Mouse (Mus musculus): ENCODE measurements around the gene Flrt3. TPM values are rescaled to one million over a fixed set of nuclear protein-coding genes. Genes with fewer than 3 reads are reported as not detected.

The Flrt3 gene
- polyA plus RNA-seq, 1 experiment from 2014 or later: 17.1 TPM

DNA sequence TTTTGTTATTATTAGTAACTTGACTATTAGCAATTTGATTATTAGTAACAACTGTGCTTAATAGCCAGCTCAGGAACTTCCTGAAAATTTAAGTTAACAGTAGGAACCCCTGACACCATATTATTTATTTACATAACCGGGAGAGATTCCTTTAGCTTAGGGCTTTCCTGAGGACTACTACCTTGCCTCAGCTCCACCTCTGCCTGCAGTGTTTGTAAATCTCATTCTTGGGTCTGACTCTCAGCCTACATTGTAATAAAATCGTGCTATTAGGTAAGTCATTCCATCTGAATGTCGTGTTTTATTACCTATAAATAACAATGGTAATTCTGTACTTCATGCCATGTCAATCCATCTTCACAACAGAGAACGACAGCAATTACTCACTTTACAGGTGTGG lies 21.2 kb upstream of the Flrt3 start:
- H3K9me3 ChIP-seq (ENCODE audit: control insufficient read depth, low read length): no peaks in the 10 kb centered on the region
- no peak overlapping the region for H3K9ac ChIP-seq (ENCODE audit: low read length)
- WGBS: 56% methylated on average over 4 of the region's 4 CpGs
- H3K4me1 ChIP-seq (replicated peaks; ENCODE audit: control insufficient read depth, insufficient read depth, low read length): no peaks in the 10 kb centered on the region
- no peaks in the 10 kb centered on the region for H3K36me3 ChIP-seq (ENCODE audit: control insufficient read depth, insufficient read depth, low read length)
- H3K27me3 ChIP-seq (ENCODE audit: control insufficient read depth, insufficient read depth, low read depth, low read length): no peaks in the 10 kb centered on the region
- no peak overlapping the region for H3K27ac ChIP-seq (ENCODE audit: low read length)
- no peak overlapping the region for H3K4me2 ChIP-seq (ENCODE audit: low read depth, low read length)
- no peak for ATAC-seq (ENCODE audit: low read depth)
- no peak overlapping the region for H3K4me3 ChIP-seq (ENCODE audit: low read length)

DNA sequence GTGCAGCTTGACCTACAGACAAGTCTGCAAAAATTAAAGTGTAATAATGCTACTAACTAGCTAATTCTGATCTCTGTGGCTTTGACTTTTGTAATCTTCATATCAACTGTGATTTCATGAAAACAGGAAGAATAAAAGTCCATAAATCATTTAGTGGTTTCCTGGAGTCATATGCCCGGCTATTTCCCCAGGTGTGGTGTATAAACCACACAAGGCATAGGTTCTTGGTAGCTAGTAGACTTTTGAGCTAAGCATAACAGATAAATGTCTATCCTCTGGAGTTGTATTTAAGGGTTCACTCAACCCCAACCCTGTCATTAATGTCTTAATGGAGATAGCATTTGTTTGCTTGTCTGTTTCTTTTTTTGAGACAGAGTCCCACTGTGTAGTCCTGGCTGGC lies 20.1 kb upstream of the Flrt3 start:
- Histone ChIP-seq H3K4me3 (ENCODE audit: low read length) (no peak overlapping the region), H3K4me2 (ENCODE audit: low read depth, low read length) (no peak overlapping the region), H3K36me3 (ENCODE audit: control insufficient read depth, insufficient read depth, low read length) (no peaks in the 10 kb centered on the region), H3K27me3 (ENCODE audit: control insufficient read depth, insufficient read depth, low read depth, low read length) (no peaks in the 10 kb centered on the region), H3K4me1 (replicated peaks; ENCODE audit: control insufficient read depth, insufficient read depth, low read length) (no peaks in the 10 kb centered on the region), H3K27ac (ENCODE audit: low read length) (no peak overlapping the region), H3K9ac (ENCODE audit: low read length) (no peak overlapping the region), H3K9me3 (ENCODE audit: control insufficient read depth, low read length) (no peaks in the 10 kb centered on the region)
- 56% methylated on average over 1 of the region's 1 CpGs for WGBS
- no peak for ATAC-seq (ENCODE audit: low read depth)

DNA sequence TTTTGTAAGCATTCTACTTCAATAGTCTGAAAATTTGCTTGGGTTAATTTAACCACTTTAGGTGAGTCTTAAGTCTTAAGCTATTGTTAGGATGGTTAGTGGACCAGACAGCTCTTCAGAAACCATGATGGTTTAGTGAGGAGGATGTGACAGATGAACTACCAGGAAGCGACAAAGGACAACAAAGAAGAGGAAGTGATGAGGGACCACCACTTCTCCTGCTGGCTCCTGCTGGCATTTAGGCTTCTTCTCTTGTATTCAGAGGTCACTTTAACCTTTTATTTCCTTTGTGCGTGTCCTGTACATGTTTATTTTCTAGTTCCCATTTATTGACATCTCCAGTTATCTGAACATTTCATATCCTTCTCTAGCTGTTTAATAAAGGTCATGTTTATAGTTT lies 19.6 kb upstream of the Flrt3 start:
- Histone ChIP-seq H3K4me2 (ENCODE audit: low read depth, low read length) (no peak overlapping the region), H3K36me3 (ENCODE audit: control insufficient read depth, insufficient read depth, low read length) (no peaks in the 10 kb centered on the region), H3K4me3 (ENCODE audit: low read length) (no peak overlapping the region), H3K27ac (ENCODE audit: low read length) (no peak overlapping the region), H3K27me3 (ENCODE audit: control insufficient read depth, insufficient read depth, low read depth, low read length) (no peaks in the 10 kb centered on the region), H3K9me3 (ENCODE audit: control insufficient read depth, low read length) (no peaks in the 10 kb centered on the region), H3K4me1 (replicated peaks; ENCODE audit: control insufficient read depth, insufficient read depth, low read length) (no peaks in the 10 kb centered on the region), H3K9ac (ENCODE audit: low read length) (no peak overlapping the region)
- WGBS: 70% methylated on average over 2 of the region's 2 CpGs
- ATAC-seq (ENCODE audit: low read depth): no peak

DNA sequence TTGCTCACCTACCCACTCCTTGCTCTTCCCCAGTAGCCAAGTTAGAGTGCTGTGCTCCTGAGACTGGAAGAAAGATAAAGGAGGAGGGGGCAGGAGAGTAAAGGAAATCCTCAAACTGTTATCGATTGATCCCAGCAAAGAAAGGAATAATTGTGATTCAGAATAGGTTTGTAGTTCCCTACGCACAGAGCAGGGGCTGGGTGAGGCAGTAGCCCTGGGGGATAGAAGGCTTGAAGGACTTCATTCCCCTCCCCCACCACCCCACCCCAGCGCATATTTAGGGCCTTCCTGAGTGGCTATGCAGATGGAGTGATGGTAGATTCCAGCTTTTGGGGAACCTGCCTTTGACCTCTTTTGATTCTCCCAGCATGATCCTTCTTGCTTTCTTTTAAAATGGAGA lies 5.5 kb upstream of the Flrt3 start:
- Histone ChIP-seq H3K4me1 (replicated peaks; ENCODE audit: control insufficient read depth, insufficient read depth, low read length) (no peaks in the 10 kb centered on the region), H3K9me3 (ENCODE audit: control insufficient read depth, low read length) (no peaks in the 10 kb centered on the region), H3K9ac (ENCODE audit: low read length) (no peak overlapping the region), H3K4me2 (ENCODE audit: low read depth, low read length) (no peak overlapping the region), H3K36me3 (ENCODE audit: control insufficient read depth, insufficient read depth, low read length) (no peaks in the 10 kb centered on the region), H3K27ac (ENCODE audit: low read length) (no peak overlapping the region), H3K4me3 (ENCODE audit: low read length) (no peak overlapping the region), H3K27me3 (ENCODE audit: control insufficient read depth, insufficient read depth, low read depth, low read length) (no peaks in the 10 kb centered on the region)
- no peak for ATAC-seq (ENCODE audit: low read depth)
- WGBS: 64% methylated on average over 3 of the region's 3 CpGs

DNA sequence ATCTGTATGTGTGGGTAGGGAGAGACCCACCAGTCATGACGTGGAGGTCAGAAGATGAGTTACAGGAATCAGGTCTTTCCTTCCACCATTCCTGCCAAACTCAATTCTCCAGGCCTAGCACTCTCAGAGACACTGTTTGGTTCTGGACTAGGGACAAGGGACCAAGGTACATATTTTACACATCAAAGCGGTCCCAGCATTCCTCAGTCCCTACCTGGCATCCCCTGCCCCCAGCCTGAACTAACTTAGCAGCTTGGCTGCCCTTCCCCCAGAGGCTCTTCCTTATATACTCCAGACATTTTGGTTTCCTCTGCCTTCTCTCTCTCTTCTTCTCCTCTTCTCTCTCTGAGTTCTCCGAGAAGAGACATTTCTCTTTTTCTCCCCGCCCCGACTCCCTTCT lies 2.2 kb upstream of the Flrt3 start:
- no peaks in the 10 kb centered on the region for H3K27me3 ChIP-seq (ENCODE audit: control insufficient read depth, insufficient read depth, low read depth, low read length)
- H3K9me3 ChIP-seq (ENCODE audit: control insufficient read depth, low read length): no peaks in the 10 kb centered on the region
- H3K9ac ChIP-seq (ENCODE audit: low read length): no peak overlapping the region
- no peaks in the 10 kb centered on the region for H3K36me3 ChIP-seq (ENCODE audit: control insufficient read depth, insufficient read depth, low read length)
- H3K27ac ChIP-seq (ENCODE audit: low read length): no peak overlapping the region
- ATAC-seq (ENCODE audit: low read depth): no peak
- no peak overlapping the region for H3K4me3 ChIP-seq (ENCODE audit: low read length)
- WGBS: 86% methylated on average over 5 of the region's 5 CpGs
- no peak overlapping the region for H3K4me2 ChIP-seq (ENCODE audit: low read depth, low read length)
- 0 out of 2 replicates have a peak, but pooled peaks cover 1% of the 10 kb centered on the region for H3K4me1 ChIP-seq (replicated peaks; ENCODE audit: control insufficient read depth, insufficient read depth, low read length)

DNA sequence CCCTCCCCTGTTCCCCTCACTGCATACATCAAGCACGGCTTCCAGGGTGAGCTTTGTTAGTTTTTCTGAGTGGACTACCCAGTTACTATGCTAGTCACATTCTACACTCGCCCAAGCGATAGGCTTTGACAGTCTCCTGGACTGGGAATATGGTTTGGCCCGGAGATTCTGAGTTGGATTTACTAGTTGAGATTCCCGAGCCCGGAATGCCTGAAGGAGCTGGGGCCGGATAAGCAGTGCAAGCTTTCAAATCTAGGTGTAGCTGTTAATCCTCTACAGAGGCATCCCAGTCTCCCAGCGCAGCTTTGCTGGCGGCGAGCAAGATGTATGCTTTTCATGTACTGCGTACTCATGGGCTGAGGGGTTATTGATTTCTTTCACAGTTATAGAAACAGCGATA lies 812 bp downstream of the Flrt3 start:
- no peak overlapping the region for H3K27ac ChIP-seq (ENCODE audit: low read length)
- H3K4me2 ChIP-seq (ENCODE audit: low read depth, low read length): peak overlapping the region; percentile 70
- peak overlapping the region; percentile 58 for H3K9ac ChIP-seq (ENCODE audit: low read length)
- H3K4me3 ChIP-seq (ENCODE audit: low read length): peak overlapping the region; percentile 52
- WGBS: 2% methylated on average over 12 of the region's 12 CpGs
- H3K27me3 ChIP-seq (ENCODE audit: control insufficient read depth, insufficient read depth, low read depth, low read length): no peaks in the 10 kb centered on the region
- H3K4me1 ChIP-seq (replicated peaks; ENCODE audit: control insufficient read depth, insufficient read depth, low read length): 0 out of 2 replicates have a peak, but pooled peaks cover 2% of the 10 kb centered on the region
- H3K36me3 ChIP-seq (ENCODE audit: control insufficient read depth, insufficient read depth, low read length): no peaks in the 10 kb centered on the region
- ATAC-seq (ENCODE audit: low read depth): 0 out of 2 replicates have a peak, but pooled peaks have one; percentile 31
- H3K9me3 ChIP-seq (ENCODE audit: control insufficient read depth, low read length): no peaks in the 10 kb centered on the region

DNA sequence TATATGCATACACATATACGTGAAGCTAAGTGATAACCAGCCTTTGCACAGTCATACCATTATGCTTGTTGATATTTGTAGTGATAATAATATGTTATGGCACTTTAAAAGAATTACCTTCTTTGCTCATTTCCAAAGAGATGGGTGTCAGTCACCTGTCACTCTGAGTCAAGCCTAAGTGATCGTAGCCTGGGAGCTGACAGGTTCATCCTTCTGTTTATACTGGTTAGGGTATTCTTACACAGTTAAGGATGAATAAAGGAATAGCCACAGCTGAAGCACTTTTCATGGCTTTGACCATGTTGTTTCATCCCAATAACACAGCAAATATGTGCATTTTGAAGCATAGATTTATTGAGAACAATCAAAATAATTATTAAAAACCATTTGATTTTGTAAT lies 1.5 kb downstream of the Flrt3 start:
- no peak overlapping the region for H3K9ac ChIP-seq (ENCODE audit: low read length)
- no peaks in the 10 kb centered on the region for H3K9me3 ChIP-seq (ENCODE audit: control insufficient read depth, low read length)
- 76% methylated on average over 2 of the region's 2 CpGs for WGBS
- peak overlapping the region; percentile 41 for H3K4me2 ChIP-seq (ENCODE audit: low read depth, low read length)
- H3K4me3 ChIP-seq (ENCODE audit: low read length): peak overlapping the region; percentile 28
- no peaks in the 10 kb centered on the region for H3K27me3 ChIP-seq (ENCODE audit: control insufficient read depth, insufficient read depth, low read depth, low read length)
- no peaks in the 10 kb centered on the region for H3K36me3 ChIP-seq (ENCODE audit: control insufficient read depth, insufficient read depth, low read length)
- 0 out of 2 replicates have a peak, but pooled peaks cover 2% of the 10 kb centered on the region for H3K4me1 ChIP-seq (replicated peaks; ENCODE audit: control insufficient read depth, insufficient read depth, low read length)
- H3K27ac ChIP-seq (ENCODE audit: low read length): no peak overlapping the region
- no peak for ATAC-seq (ENCODE audit: low read depth)

DNA sequence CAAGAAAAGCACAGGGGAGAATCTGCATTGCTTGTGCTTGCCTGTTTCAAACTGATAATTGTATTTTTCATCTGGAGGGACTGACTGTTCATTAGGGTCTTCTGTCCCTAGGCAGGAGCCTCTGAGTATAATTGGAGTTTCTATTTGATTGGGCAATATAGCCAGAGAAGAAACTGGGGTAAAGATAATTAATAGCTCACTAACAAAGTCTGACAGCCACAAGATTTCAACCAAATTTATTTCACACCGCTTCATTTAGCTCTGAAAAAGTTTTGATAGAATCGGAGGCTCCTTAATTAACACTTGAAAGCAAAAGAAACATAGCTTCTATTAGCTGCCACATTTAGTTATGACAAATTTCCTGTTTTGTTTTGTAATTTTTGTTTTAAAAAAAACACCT lies 2.2 kb downstream of the Flrt3 start:
- ATAC-seq (ENCODE audit: low read depth): no peak
- H3K4me2 ChIP-seq (ENCODE audit: low read depth, low read length): no peak overlapping the region
- H3K27me3 ChIP-seq (ENCODE audit: control insufficient read depth, insufficient read depth, low read depth, low read length): no peaks in the 10 kb centered on the region
- H3K36me3 ChIP-seq (ENCODE audit: control insufficient read depth, insufficient read depth, low read length): no peaks in the 10 kb centered on the region
- no peak overlapping the region for H3K27ac ChIP-seq (ENCODE audit: low read length)
- WGBS: 63% methylated on average over 2 of the region's 2 CpGs
- no peak overlapping the region for H3K4me3 ChIP-seq (ENCODE audit: low read length)
- no peak overlapping the region for H3K9ac ChIP-seq (ENCODE audit: low read length)
- no peaks in the 10 kb centered on the region for H3K9me3 ChIP-seq (ENCODE audit: control insufficient read depth, low read length)
- 0 out of 2 replicates have a peak, but pooled peaks cover 2% of the 10 kb centered on the region for H3K4me1 ChIP-seq (replicated peaks; ENCODE audit: control insufficient read depth, insufficient read depth, low read length)

DNA sequence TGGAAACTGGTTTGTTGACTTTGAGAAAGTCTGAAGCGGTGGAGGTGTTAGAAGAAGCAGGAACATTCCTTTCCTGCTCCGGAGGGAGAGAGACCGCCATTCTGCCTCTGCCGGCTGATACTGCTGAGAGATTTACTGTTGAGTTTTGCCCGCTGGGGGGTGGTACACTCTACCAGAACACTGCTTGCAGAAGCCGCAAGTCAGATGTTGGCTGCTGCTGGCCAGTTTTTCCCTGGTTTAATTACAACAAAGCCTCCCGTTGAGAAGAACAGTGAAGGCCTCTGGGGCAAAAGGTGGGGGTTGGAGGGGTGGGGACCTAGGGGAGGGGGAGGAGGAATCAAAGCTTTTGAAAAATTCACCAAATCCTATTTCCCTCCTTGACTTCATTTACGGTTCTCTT lies 3.0 kb downstream of the Flrt3 start:
- Histone ChIP-seq H3K27ac (ENCODE audit: low read length) (no peak overlapping the region), H3K9ac (ENCODE audit: low read length) (peak overlapping the region; percentile 31; the same call in 1 of the 2 replicates), H3K27me3 (ENCODE audit: control insufficient read depth, insufficient read depth, low read depth, low read length) (no peaks in the 10 kb centered on the region), H3K4me1 (replicated peaks; ENCODE audit: control insufficient read depth, insufficient read depth, low read length) (0 out of 2 replicates have a peak, but pooled peaks cover 2% of the 10 kb centered on the region), H3K9me3 (ENCODE audit: control insufficient read depth, low read length) (no peaks in the 10 kb centered on the region), H3K36me3 (ENCODE audit: control insufficient read depth, insufficient read depth, low read length) (no peaks in the 10 kb centered on the region), H3K4me3 (ENCODE audit: low read length) (0 out of 2 replicates have a peak overlapping the region, but pooled peaks have one; percentile 24), H3K4me2 (ENCODE audit: low read depth, low read length) (peak overlapping the region; percentile 42)
- ATAC-seq (ENCODE audit: low read depth): peak; percentile 70
- 4% methylated on average over 8 of the region's 8 CpGs for WGBS

Data from lung, embryonic 16.5 days (tissue).